Mouse (Mus musculus) neural tube, embryonic 14.5 days (tissue): ENCODE measurements around the gene Cat. TPM values are rescaled to one million over a fixed set of nuclear protein-coding genes. Genes with fewer than 3 reads are reported as not detected.

Source experiments
- ATAC-seq: fragments of 200-750 bp; cut with Nextera tagmentation; 2 replicates; pipeline ENCODE4 v1.8.0; 2017; ENCODE audit warnings: low read depth, mild to moderate bottlenecking, moderate TSS enrichment, moderate library complexity
- H3K27ac ChIP-seq: fragments of 300-500 bp; sonication (generic); 2 replicates; pipeline ENCODE4 v1.5.1; 2014; ENCODE audit warnings: low read depth, mild to moderate bottlenecking, control low read depth, low read length, moderate library complexity, mixed read lengths
- H3K27me3 ChIP-seq: fragments of 300-500 bp; sonication (generic); 2 replicates; pipeline ENCODE4 v1.6.1; 2014; ENCODE audit warnings: low read length; ENCODE audit not compliant: control insufficient read depth, insufficient read depth
- H3K36me3 ChIP-seq: fragments of 300-500 bp; sonication (generic); 2 replicates; pipeline ENCODE4 v1.6.1; 2014; ENCODE audit warnings: low read length, mixed read lengths; ENCODE audit not compliant: control insufficient read depth, insufficient read depth
- H3K4me1 ChIP-seq: fragments of 300-500 bp; sonication (generic); 2 replicates; pipeline ENCODE4 v1.6.1; 2014; ENCODE audit warnings: low read length; ENCODE audit not compliant: control insufficient read depth, insufficient read depth
- H3K4me2 ChIP-seq: fragments of 300-500 bp; sonication (generic); 2 replicates; pipeline ENCODE4 v1.6.1; 2014; ENCODE audit warnings: mild to moderate bottlenecking, low read depth, low read length, control low read depth
- H3K4me3 ChIP-seq: fragments of 300-500 bp; sonication (generic); 2 replicates; pipeline ENCODE4 v1.5.1; 2014; ENCODE audit warnings: low read depth, low read length, control low read depth, mixed read lengths
- H3K9ac ChIP-seq: fragments of 300-500 bp; sonication (generic); replicated peaks from 2 replicates; pipeline ENCODE4 v1.6.1; 2014; ENCODE audit warnings: low read depth, mild to moderate bottlenecking, control low read depth, low read length, mixed read lengths
- H3K9me3 ChIP-seq: fragments of 300-500 bp; sonication (generic); 2 replicates; pipeline ENCODE4 v1.6.1; 2016; ENCODE audit warnings: low read length; ENCODE audit not compliant: control insufficient read depth
- WGBS: fragments of 180-500 bp; shearing (Covaris S2); extraction: QIAGEN DNeasy Blood & Tissue Kit; methylation state at CpG from one replicate; pipeline ENCODE4 v1.1.7; 2014; 5-methylcytosine and 5-hydroxymethylcytosine counted together
- polyA plus RNA-seq: library from polyadenylated mRNA; unstranded; fragments of >200 nt; fragmentation: Nextera tagmentation; extraction: Ambion mirVana; gene quantifications from 2 replicates; pipeline ENCODE4 v1.2.1, GENCODE M21; 2014

Gene Cat
- polyA plus RNA-seq, 1 experiment from 2014 or later = 104 TPM

- WGBS = 94% methylated on average over 11 of the region's 11 CpGs
- Histone ChIP-seq H3K4me3 (no peak overlapping the region), H3K4me2 (no peak overlapping the region), H3K9me3 (no peaks in the 10 kb centered on the region), H3K36me3 (peaks cover 32% of the 10 kb centered on the region), H3K27me3 (no peaks in the 10 kb centered on the region), H3K9ac (no peak overlapping the region), H3K4me1 (no peaks in the 10 kb centered on the region), H3K27ac (no peak overlapping the region)
- no peak for ATAC-seq
Measured at GRCm38 (mm10) chr2:103465429-103465828, 19.5 kb downstream of the Cat start.

GRCm38 (mm10) chr2:103464524-103464923, 20.4 kb downstream of the Cat start:
- Histone ChIP-seq H3K4me3 (no peak overlapping the region), H3K27ac (no peak overlapping the region), H3K27me3 (no peaks in the 10 kb centered on the region), H3K36me3 (peaks cover 29% of the 10 kb centered on the region), H3K9me3 (no peaks in the 10 kb centered on the region), H3K4me1 (no peaks in the 10 kb centered on the region), H3K9ac (no peak overlapping the region), H3K4me2 (no peak overlapping the region)
- no peak for ATAC-seq
- WGBS = 95% methylated on average over 8 of the region's 8 CpGs

GRCm38 (mm10) chr2:103462746-103463145, 22.2 kb downstream of the Cat start:
- H3K9me3 ChIP-seq = no peaks in the 10 kb centered on the region
- no peak overlapping the region for H3K4me3 ChIP-seq
- no peak overlapping the region for H3K4me2 ChIP-seq
- no peak overlapping the region for H3K27ac ChIP-seq
- H3K9ac ChIP-seq = no peak overlapping the region
- H3K27me3 ChIP-seq = no peaks in the 10 kb centered on the region
- 98% methylated on average over 5 of the region's 5 CpGs for WGBS
- no peak for ATAC-seq
- peaks cover 25% of the 10 kb centered on the region for H3K36me3 ChIP-seq
- H3K4me1 ChIP-seq = no peaks in the 10 kb centered on the region

GRCm38 (mm10) chr2:103461743-103462142, 23.2 kb downstream of the Cat start:
- H3K4me3 ChIP-seq = no peak overlapping the region
- no peak overlapping the region for H3K4me2 ChIP-seq
- H3K36me3 ChIP-seq = peaks cover 19% of the 10 kb centered on the region
- no peaks in the 10 kb centered on the region for H3K4me1 ChIP-seq
- no peak overlapping the region for H3K27ac ChIP-seq
- WGBS = 43% methylated on average over 9 of the region's 9 CpGs
- no peak overlapping the region for H3K9ac ChIP-seq
- no peak for ATAC-seq
- no peaks in the 10 kb centered on the region for H3K9me3 ChIP-seq
- no peaks in the 10 kb centered on the region for H3K27me3 ChIP-seq

GRCm38 (mm10) chr2:103461210-103461609, 23.8 kb downstream of the Cat start:
- peaks cover 21% of the 10 kb centered on the region for H3K36me3 ChIP-seq
- WGBS = 83% methylated on average over 8 of the region's 8 CpGs

GRCm38 (mm10) chr2:103459069-103459468, 25.9 kb downstream of the Cat start:
- no peaks in the 10 kb centered on the region for H3K27me3 ChIP-seq
- H3K27ac ChIP-seq = no peak overlapping the region
- H3K4me2 ChIP-seq = no peak overlapping the region
- H3K9ac ChIP-seq = no peak overlapping the region
- no peaks in the 10 kb centered on the region for H3K4me1 ChIP-seq
- no peak overlapping the region for H3K4me3 ChIP-seq
- H3K9me3 ChIP-seq = no peaks in the 10 kb centered on the region
- 98% methylated on average over 10 of the region's 10 CpGs for WGBS
- no peak for ATAC-seq
- H3K36me3 ChIP-seq = peaks cover 31% of the 10 kb centered on the region

More at GRCm38 (mm10) chr2:103461210-103461609, 23.8 kb downstream of the Cat start:
- Histone ChIP-seq H3K4me2 (no peak overlapping the region), H3K27ac (no peak overlapping the region), H3K4me3 (no peak overlapping the region), H3K9ac (no peak overlapping the region), H3K9me3 (no peaks in the 10 kb centered on the region), H3K27me3 (no peaks in the 10 kb centered on the region), H3K4me1 (no peaks in the 10 kb centered on the region)
- no peak for ATAC-seq

GRCm38 (mm10) chr2:103457628-103458027, 27.3 kb downstream of the Cat start:
- Histone ChIP-seq H3K36me3 (peaks cover 28% of the 10 kb centered on the region), H3K9ac (no peak overlapping the region), H3K4me1 (no peaks in the 10 kb centered on the region), H3K4me2 (no peak overlapping the region), H3K27me3 (no peaks in the 10 kb centered on the region), H3K9me3 (no peaks in the 10 kb centered on the region), H3K27ac (no peak overlapping the region), H3K4me3 (no peak overlapping the region)
- no peak for ATAC-seq
- WGBS = 92% methylated on average over 7 of the region's 7 CpGs

GRCm38 (mm10) chr2:103457048-103457447, 27.9 kb downstream of the Cat start:
- no peaks in the 10 kb centered on the region for H3K27me3 ChIP-seq
- 0 out of 2 replicates have a peak, but pooled peaks have one; percentile 28 for ATAC-seq
- no peak overlapping the region for H3K4me3 ChIP-seq
- 85% methylated on average over 5 of the region's 5 CpGs for WGBS
- H3K36me3 ChIP-seq = peaks cover 28% of the 10 kb centered on the region
- no peak overlapping the region for H3K4me2 ChIP-seq
- H3K4me1 ChIP-seq = no peaks in the 10 kb centered on the region
- H3K27ac ChIP-seq = no peak overlapping the region
- no peaks in the 10 kb centered on the region for H3K9me3 ChIP-seq
- H3K9ac ChIP-seq = no peak overlapping the region

GRCm38 (mm10) chr2:103456646-103457045, 28.3 kb downstream of the Cat start:
- no peak overlapping the region for H3K27ac ChIP-seq
- no peak overlapping the region for H3K9ac ChIP-seq
- WGBS = 22% methylated on average over 10 of the region's 10 CpGs
- H3K4me2 ChIP-seq = no peak overlapping the region
- peaks cover 28% of the 10 kb centered on the region for H3K36me3 ChIP-seq
- no peaks in the 10 kb centered on the region for H3K9me3 ChIP-seq
- no peak overlapping the region for H3K4me3 ChIP-seq
- no peaks in the 10 kb centered on the region for H3K27me3 ChIP-seq
- no peaks in the 10 kb centered on the region for H3K4me1 ChIP-seq
- peak; percentile 81 for ATAC-seq
